Mouse (Mus musculus): Measurements from ENCODE around the gene Gprin3.
"Not testable (repeated sequence)": the region's sequence is repeated elsewhere in the genome, so short reads cannot be mapped to it uniquely, and the experiment has no call there.

Gprin3 gene

GRCm38 (mm10) chr6:59351108-59351789, 74.8 kb downstream of the Gprin3 start:
- DNase-seq (ENCODE audit: low spot score in 2 of 2), result no peak

- no peak for DNase-seq (ENCODE audit: low spot score in 2 of 2)
Observed at GRCm38 (mm10) chr6:59348673-59349072, 77.4 kb downstream of the Gprin3 start.

GRCm38 (mm10) chr6:59341146-59341545, 84.9 kb downstream of the Gprin3 start:
- no peak for DNase-seq (ENCODE audit: low spot score in 2 of 2)

- DNase-seq (ENCODE audit: low spot score in 2 of 2), result no peak
Observed at GRCm38 (mm10) chr6:59328297-59328696, 97.8 kb downstream of the Gprin3 start.

DNA sequence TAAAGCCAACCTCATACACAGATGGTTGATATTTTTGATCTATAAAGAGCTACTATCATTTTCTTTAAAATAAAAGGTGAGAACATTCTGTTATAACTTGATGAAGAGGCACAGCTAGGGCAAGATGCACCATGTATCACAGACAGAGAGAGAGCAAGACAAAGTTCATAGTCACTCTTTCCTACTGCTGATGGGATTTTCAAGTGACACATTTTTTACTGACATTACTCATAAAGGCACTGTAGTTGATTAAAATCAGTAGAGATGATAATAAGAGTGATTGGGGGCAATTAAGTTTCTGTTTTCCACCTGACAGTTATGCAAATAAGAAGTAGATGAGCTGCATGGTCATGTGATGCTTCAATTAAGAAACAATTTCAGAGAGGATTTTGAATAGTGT, 110.2 kb downstream of the Gprin3 start:
- no peak for DNase-seq (ENCODE audit: low spot score in 2 of 2)

DNA sequence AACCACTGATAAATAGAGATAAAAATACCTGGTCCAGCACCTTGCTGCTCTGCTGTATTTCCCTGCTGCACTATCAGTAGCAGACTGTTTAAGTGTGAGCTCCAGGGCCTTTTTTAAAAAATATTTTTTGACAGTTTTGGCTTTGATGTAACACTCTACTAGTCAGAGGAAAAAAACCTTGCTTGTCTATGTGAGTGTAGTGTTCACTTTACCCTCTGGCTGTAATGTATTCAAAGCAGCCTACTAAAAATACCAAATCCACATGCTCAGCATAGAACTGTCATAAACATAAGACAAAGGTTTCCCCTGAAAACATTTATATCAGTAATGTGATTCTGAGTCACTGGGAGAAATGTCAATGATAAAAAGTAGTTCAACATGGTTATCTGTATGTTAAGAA, 111.0 kb downstream of the Gprin3 start:
- no peak for DNase-seq (ENCODE audit: low spot score in 2 of 2)

GRCm38 (mm10) chr6:59313162-59313561, 112.9 kb downstream of the Gprin3 start:
- DNase-seq (ENCODE audit: low spot score in 2 of 2), result no peak

DNA sequence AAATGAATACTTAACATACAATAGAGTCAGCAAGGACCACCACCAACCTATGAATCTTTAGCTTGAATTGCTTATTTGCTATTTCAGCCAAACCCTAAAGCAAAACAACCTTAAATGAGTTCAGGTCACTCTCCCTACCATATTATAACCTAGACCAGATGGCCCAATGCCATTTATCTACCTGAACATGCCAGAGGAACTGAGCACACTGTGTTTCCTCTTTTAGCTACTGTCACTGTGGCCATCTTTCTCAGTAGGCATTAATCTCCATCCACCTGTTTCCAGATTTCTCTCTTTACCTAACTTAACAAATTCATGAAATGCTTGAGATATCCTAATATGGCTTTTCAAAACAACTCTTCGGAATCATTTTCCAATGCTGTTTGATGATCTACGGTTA, 114.9 kb downstream of the Gprin3 start:
- no peak for DNase-seq (ENCODE audit: low spot score in 2 of 2)

GRCm38 (mm10) chr6:59304235-59304942, 121.7 kb downstream of the Gprin3 start:
- not testable (repeated sequence) for DNase-seq (ENCODE audit: low spot score in 2 of 2)

DNA sequence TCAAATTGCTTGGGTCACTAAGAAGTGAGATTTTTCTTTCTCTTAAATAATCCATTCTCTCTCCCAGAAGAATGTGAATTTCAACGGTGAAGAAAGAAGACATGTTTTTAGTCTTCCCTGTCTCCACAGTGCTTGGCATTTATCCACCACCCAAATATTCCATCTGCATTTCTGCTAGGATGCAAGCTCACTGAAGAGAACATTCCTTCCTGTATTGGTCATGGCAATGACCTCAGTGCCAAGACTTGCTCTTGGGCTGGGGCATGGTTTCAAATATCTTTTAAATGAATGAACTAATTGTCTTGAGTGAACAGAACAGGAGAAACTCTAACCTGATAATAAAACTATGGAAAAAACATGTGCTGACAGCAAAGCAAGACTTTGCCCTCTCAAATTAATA, 123.1 kb downstream of the Gprin3 start:
- DNase-seq (ENCODE audit: low spot score in 2 of 2), result peak; percentile 3
